Mouse (Mus musculus) lung, embryonic 15.5 days (tissue): ENCODE data around the gene Dlg2. TPM values are rescaled to one million over a fixed set of nuclear protein-coding genes. Genes with fewer than 3 reads are reported as not detected.

Experiments
- ATAC-seq: fragments of 200-750 bp; cut with Nextera tagmentation; 2 replicates; pipeline ENCODE4 v1.8.0; 2017; ENCODE audit warnings: moderate number of reproducible peaks, borderline replicate concordance; ENCODE audit not compliant: low FRiP score, low TSS enrichment; ENCODE audit errors: extremely low read depth
- H3K27ac ChIP-seq: fragments of 300-500 bp; sonication (generic); 2 replicates; pipeline ENCODE4 v1.5.1; 2015; ENCODE audit warnings: moderate library complexity, mild to moderate bottlenecking, inconsistent platforms
- H3K27me3 ChIP-seq: fragments of 300-500 bp; sonication (generic); 2 replicates; pipeline ENCODE4 v1.6.1; 2015; ENCODE audit warnings: inconsistent platforms
- H3K36me3 ChIP-seq: fragments of 300-500 bp; sonication (generic); 2 replicates; pipeline ENCODE4 v1.6.1; 2015; ENCODE audit warnings: inconsistent platforms
- H3K4me1 ChIP-seq: fragments of 300-500 bp; sonication (generic); 2 replicates; pipeline ENCODE4 v1.6.1; 2015; ENCODE audit warnings: inconsistent platforms
- H3K4me2 ChIP-seq: fragments of 300-500 bp; sonication (generic); 2 replicates; pipeline ENCODE4 v1.6.1; 2015; ENCODE audit warnings: inconsistent platforms, mild to moderate bottlenecking, moderate library complexity
- H3K4me3 ChIP-seq: fragments of 300-500 bp; sonication (generic); 2 replicates; pipeline ENCODE4 v1.5.1; 2015; ENCODE audit warnings: mild to moderate bottlenecking, inconsistent platforms
- H3K9ac ChIP-seq: fragments of 300-500 bp; sonication (generic); 2 replicates; pipeline ENCODE4 v1.6.1; 2015; ENCODE audit warnings: inconsistent platforms
- H3K9me3 ChIP-seq: fragments of 300-500 bp; sonication (generic); 2 replicates; pipeline ENCODE4 v1.6.1; 2016; ENCODE audit warnings: inconsistent platforms
- WGBS: fragments of 180-500 bp; shearing (Covaris S2); methylation state at CpG from one replicate; pipeline ENCODE4 v1.1.7; 2015; 5-methylcytosine and 5-hydroxymethylcytosine counted together
- polyA plus RNA-seq: library from polyadenylated mRNA; unstranded; fragments of >200 nt; fragmentation: Nextera tagmentation; extraction: Ambion mirVana; gene quantifications from 2 replicates; pipeline ENCODE4 v1.2.1, GENCODE M21; 2015

Gene Dlg2
- polyA plus RNA-seq, 1 experiment from 2014 or later = 2.3 TPM

DNA sequence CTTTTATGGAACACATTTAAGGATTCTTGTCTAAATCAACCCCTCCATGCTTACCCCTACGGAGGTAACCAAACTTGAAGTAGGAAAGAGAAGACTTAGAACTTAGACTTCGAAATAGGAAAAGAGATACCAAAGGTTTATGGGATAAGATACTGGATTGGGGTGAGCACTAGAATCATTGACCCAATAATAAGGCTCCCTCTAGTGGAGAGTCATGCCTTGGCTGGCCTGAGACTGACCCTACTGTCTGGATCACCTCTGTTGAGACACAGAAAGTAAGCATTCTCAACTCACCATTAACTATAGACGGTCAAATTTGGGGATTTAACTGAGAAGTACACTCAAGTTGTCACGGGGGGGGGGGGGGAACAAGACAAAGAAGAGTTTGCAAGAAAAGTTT, 1847.2 kb downstream of the Dlg2 start:
- no peaks in the 10 kb centered on the region for H3K4me1 ChIP-seq
- no peak overlapping the region for H3K27ac ChIP-seq
- no peaks in the 10 kb centered on the region for H3K36me3 ChIP-seq
- no peak overlapping the region for H3K4me2 ChIP-seq
- H3K4me3 ChIP-seq = no peak overlapping the region
- ATAC-seq = no peak
- no peak overlapping the region for H3K9ac ChIP-seq
- H3K27me3 ChIP-seq = no peaks in the 10 kb centered on the region
- WGBS = 48% methylated on average over 4 of the region's 4 CpGs
- no peaks in the 10 kb centered on the region for H3K9me3 ChIP-seq

DNA sequence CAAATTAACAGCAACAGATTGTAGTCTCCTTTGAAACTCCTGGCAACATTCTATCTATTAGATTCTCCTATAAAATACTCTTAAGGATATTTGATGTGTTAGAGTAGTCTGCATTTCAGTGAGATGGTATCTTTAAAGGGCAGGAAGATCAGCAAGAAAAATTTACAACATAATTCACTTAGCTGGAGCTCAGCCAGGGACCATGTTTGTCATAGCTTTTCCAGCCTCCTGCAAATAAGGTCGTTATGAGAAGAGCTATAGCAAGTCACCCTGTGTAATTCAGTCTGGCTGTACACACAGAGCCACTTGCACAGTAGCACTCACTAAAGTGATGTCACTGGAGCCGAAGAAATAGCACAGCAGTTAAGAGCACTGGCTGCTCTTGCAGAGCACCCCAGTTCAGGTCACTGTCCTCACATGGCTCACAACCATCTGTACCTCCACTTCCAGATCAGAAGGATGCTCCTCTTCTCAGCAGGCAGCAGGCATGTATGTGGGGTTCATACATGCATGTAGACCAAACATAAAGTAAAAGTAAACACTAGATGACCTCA, 1850.9 kb downstream of the Dlg2 start:
- Histone ChIP-seq H3K4me3 (no peak overlapping the region), H3K9me3 (no peaks in the 10 kb centered on the region), H3K27ac (no peak overlapping the region), H3K9ac (no peak overlapping the region), H3K4me2 (no peak overlapping the region), H3K27me3 (no peaks in the 10 kb centered on the region), H3K4me1 (no peaks in the 10 kb centered on the region), H3K36me3 (no peaks in the 10 kb centered on the region)
- 26% methylated on average over 2 of the region's 2 CpGs for WGBS
- no peak for ATAC-seq

GRCm38 (mm10) chr7:92333220-92333898, 1856.9 kb downstream of the Dlg2 start:
- H3K4me1 ChIP-seq = no peaks in the 10 kb centered on the region
- no peaks in the 10 kb centered on the region for H3K36me3 ChIP-seq
- H3K4me3 ChIP-seq = no peak overlapping the region
- no peaks in the 10 kb centered on the region for H3K27me3 ChIP-seq
- H3K9me3 ChIP-seq = no peaks in the 10 kb centered on the region
- ATAC-seq = no peak
- 77% methylated on average over 5 of the region's 5 CpGs for WGBS
- H3K4me2 ChIP-seq = no peak overlapping the region
- no peak overlapping the region for H3K27ac ChIP-seq
- H3K9ac ChIP-seq = no peak overlapping the region

- H3K27me3 ChIP-seq = no peaks in the 10 kb centered on the region
- no peak overlapping the region for H3K4me2 ChIP-seq
- no peaks in the 10 kb centered on the region for H3K9me3 ChIP-seq
- 62% methylated on average over 3 of the region's 3 CpGs for WGBS
- H3K9ac ChIP-seq = no peak overlapping the region
- ATAC-seq = no peak
- H3K4me1 ChIP-seq = no peaks in the 10 kb centered on the region
- H3K36me3 ChIP-seq = no peaks in the 10 kb centered on the region
- no peak overlapping the region for H3K4me3 ChIP-seq
- no peak overlapping the region for H3K27ac ChIP-seq
These were observed 1880.1 kb downstream of the Dlg2 start for GRCm38 (mm10) chr7:92356542-92356941.

DNA sequence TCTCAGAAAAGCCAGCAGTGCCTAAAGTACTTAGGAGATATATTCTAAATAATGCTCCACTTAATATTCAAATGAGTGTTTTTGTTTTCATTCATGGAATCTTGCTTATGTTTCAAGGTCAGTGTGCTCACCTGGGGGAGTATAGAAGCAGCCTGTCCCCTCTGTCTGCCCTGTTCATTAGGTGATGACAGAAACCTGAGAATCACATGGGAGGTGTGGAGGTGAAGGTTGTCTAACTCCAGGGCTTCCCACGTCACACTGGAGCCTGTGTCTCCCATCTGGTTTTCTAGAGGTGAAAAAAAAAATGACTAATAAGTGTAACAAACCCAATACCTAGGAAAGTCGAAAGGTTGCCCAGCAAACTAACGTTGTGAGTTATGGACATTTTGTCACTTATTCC, 1886.9 kb downstream of the Dlg2 start:
- Histone ChIP-seq H3K9me3 (no peaks in the 10 kb centered on the region), H3K27ac (no peak overlapping the region), H3K9ac (no peak overlapping the region), H3K4me2 (no peak overlapping the region), H3K36me3 (no peaks in the 10 kb centered on the region), H3K4me3 (no peak overlapping the region), H3K4me1 (no peaks in the 10 kb centered on the region), H3K27me3 (no peaks in the 10 kb centered on the region)
- ATAC-seq = no peak
- 63% methylated on average over 3 of the region's 3 CpGs for WGBS

DNA sequence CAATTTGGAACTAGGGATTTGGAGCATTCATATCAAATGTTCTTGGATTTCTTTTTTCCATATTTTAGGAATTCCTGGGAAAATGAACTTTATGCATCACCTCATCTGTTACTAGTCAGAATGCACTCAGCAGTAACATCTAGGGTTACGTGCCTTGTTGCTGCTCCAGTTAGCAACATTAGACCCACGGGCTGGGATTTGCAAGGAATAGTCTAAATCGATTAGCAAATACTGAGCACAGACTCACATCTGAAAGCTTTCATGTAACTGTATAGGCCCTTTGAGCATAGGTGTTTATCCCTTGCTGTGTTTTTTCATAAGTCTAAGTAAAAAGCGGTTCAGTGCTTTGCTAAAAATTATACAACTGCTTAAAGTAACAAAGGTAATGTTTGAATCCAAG, 1887.3 kb downstream of the Dlg2 start:
- ATAC-seq = no peak
- H3K4me3 ChIP-seq = no peak overlapping the region
- no peaks in the 10 kb centered on the region for H3K9me3 ChIP-seq
- H3K36me3 ChIP-seq = no peaks in the 10 kb centered on the region
- H3K9ac ChIP-seq = no peak overlapping the region
- H3K27ac ChIP-seq = no peak overlapping the region
- no peaks in the 10 kb centered on the region for H3K27me3 ChIP-seq
- no peaks in the 10 kb centered on the region for H3K4me1 ChIP-seq
- WGBS = 74% methylated on average over 4 of the region's 4 CpGs
- H3K4me2 ChIP-seq = no peak overlapping the region

DNA sequence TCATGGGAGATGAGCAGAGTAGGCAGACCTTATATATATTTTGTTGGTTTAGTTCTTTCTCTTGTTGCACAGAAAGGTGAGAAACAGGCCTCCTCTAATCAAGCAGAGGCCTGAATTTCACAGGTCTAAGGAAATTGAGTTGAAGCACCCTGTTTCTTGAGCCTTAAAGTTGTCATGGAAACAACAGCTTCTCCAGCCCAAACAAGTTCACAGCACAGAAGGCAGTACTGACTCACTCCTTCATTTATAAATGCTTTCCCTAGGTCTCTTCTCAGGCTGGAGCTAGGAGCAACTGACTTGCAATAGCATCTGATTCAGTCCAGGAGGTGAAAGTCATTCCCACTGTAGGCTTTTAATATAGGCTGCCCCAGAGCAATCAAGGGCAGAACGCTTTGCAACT, 1890.6 kb downstream of the Dlg2 start:
- Histone ChIP-seq H3K4me1 (no peaks in the 10 kb centered on the region), H3K4me3 (no peak overlapping the region), H3K27me3 (no peaks in the 10 kb centered on the region), H3K9ac (no peak overlapping the region), H3K27ac (no peak overlapping the region), H3K9me3 (no peaks in the 10 kb centered on the region), H3K4me2 (no peak overlapping the region), H3K36me3 (no peaks in the 10 kb centered on the region)
- 73% methylated on average over 1 of the region's 1 CpGs for WGBS
- ATAC-seq = no peak

DNA sequence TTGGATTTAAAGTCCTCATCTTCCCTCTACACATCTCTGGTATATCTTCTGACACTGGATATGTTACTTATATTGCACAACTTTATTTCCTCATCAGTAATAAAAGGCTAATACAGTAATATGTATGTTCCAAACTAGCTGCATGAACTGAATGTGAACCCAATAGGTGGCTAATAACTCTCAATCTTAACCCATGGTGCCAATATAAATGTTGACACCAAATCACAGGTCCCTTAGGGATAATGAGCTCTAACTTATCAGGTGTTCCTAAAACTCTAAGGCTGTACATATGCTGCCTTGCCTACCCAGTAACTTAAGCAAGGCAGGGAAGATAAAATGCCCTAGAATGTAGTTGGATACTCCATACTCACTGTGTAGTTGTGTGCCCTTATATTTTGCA, 1894.0 kb downstream of the Dlg2 start:
- Histone ChIP-seq H3K27ac (no peak overlapping the region), H3K4me1 (no peaks in the 10 kb centered on the region), H3K9me3 (no peaks in the 10 kb centered on the region), H3K27me3 (no peaks in the 10 kb centered on the region), H3K4me2 (no peak overlapping the region), H3K36me3 (no peaks in the 10 kb centered on the region), H3K4me3 (no peak overlapping the region), H3K9ac (no peak overlapping the region)
- ATAC-seq = no peak

GRCm38 (mm10) chr7:92371638-92372037, 1895.2 kb downstream of the Dlg2 start:
- no peak overlapping the region for H3K27ac ChIP-seq
- H3K4me3 ChIP-seq = no peak overlapping the region
- no peaks in the 10 kb centered on the region for H3K27me3 ChIP-seq
- no peak overlapping the region for H3K4me2 ChIP-seq
- ATAC-seq = no peak
- no peaks in the 10 kb centered on the region for H3K4me1 ChIP-seq
- H3K36me3 ChIP-seq = no peaks in the 10 kb centered on the region
- WGBS = 44% methylated on average over 4 of the region's 4 CpGs
- H3K9ac ChIP-seq = no peak overlapping the region
- H3K9me3 ChIP-seq = no peaks in the 10 kb centered on the region

DNA sequence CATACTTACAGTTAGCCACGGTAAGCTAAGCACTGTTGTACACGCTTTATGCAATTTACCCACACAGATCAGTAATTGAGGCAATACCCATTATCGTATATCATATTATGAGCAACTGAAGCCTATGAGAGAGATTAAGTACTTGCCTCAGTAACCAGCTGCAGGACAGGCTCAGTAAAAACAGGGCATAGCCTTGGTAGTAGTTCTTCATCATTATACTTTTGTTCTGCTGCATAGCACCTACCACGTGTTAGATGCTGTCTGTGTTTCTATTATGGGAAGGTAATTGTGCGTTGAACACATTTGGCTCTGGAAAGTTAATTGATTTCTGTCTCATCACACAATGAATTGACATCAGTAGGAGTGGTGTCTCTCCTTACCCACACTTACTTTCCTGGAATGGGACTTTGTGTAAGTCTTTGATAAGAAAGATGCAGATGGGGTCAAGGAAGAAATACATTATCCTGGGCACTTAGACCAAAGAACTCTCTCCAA, 1897.4 kb downstream of the Dlg2 start:
- Histone ChIP-seq H3K4me2 (no peak overlapping the region), H3K27ac (no peak overlapping the region), H3K4me1 (no peaks in the 10 kb centered on the region), H3K9me3 (no peaks in the 10 kb centered on the region), H3K9ac (no peak overlapping the region), H3K27me3 (no peaks in the 10 kb centered on the region), H3K4me3 (no peak overlapping the region), H3K36me3 (no peaks in the 10 kb centered on the region)
- 85% methylated on average over 5 of the region's 5 CpGs for WGBS
- no peak for ATAC-seq

- no peaks in the 10 kb centered on the region for H3K4me1 ChIP-seq
- H3K9me3 ChIP-seq = no peaks in the 10 kb centered on the region
- H3K9ac ChIP-seq = no peak overlapping the region
- H3K27ac ChIP-seq = no peak overlapping the region
- H3K27me3 ChIP-seq = no peaks in the 10 kb centered on the region
- ATAC-seq = no peak
- no peak overlapping the region for H3K4me2 ChIP-seq
- no peak overlapping the region for H3K4me3 ChIP-seq
- 71% methylated on average over 5 of the region's 5 CpGs for WGBS
- H3K36me3 ChIP-seq = no peaks in the 10 kb centered on the region
These were observed 1907.5 kb downstream of the Dlg2 start for GRCm38 (mm10) chr7:92383913-92384484.

GRCm38 (mm10) chr7:92392052-92392640, 1915.7 kb downstream of the Dlg2 start:
- Histone ChIP-seq H3K4me2 (no peak overlapping the region), H3K9me3 (no peaks in the 10 kb centered on the region), H3K4me3 (no peak overlapping the region), H3K36me3 (no peaks in the 10 kb centered on the region), H3K27ac (no peak overlapping the region), H3K9ac (no peak overlapping the region), H3K4me1 (no peaks in the 10 kb centered on the region), H3K27me3 (no peaks in the 10 kb centered on the region)
- 71% methylated on average over 6 of the region's 6 CpGs for WGBS
- no peak for ATAC-seq
